Mouse (Mus musculus): ENCODE results near the gene Ezh2. TPM values are rescaled to one million over a fixed set of nuclear protein-coding genes. Genes with fewer than 3 reads are reported as not detected.
"Not testable (repeated sequence)": the region's sequence is repeated elsewhere in the genome, so short reads cannot be mapped to it uniquely, and the experiment has no call there.

Gene Ezh2
- polyA plus RNA-seq, 1 experiment from 2014 or later, result 90.7 TPM

GRCm38 (mm10) chr6:47594141-47594835, 853 bp downstream of the Ezh2 start:
- Histone ChIP-seq H3K4me2 (peak overlapping the region; percentile 85), H3K9me3 (no peaks in the 10 kb centered on the region), H3K27me3 (replicated peaks) (no peaks in the 10 kb centered on the region), H3K27ac (peak overlapping the region; percentile 99), H3K9ac (peak overlapping the region; percentile 96), H3K36me3 (no peaks in the 10 kb centered on the region), H3K4me1 (no peaks in the 10 kb centered on the region), H3K4me3 (replicated peaks) (peak overlapping the region; percentile 96)
- WGBS, result under 1% methylated on average over 69 of the region's 74 CpGs
- peak; percentile 61 for ATAC-seq (ENCODE audit: insufficient read depth, low FRiP score, low read depth)

GRCm38 (mm10) chr6:47593590-47593989, 1.6 kb downstream of the Ezh2 start:
- H3K27ac ChIP-seq, result peak overlapping the region; percentile 99
- H3K4me2 ChIP-seq, result peak overlapping the region; percentile 85
- no peaks in the 10 kb centered on the region for H3K27me3 ChIP-seq (replicated peaks)
- 7% methylated on average over 9 of the region's 9 CpGs for WGBS
- ATAC-seq (ENCODE audit: insufficient read depth, low FRiP score, low read depth), result no peak
- no peaks in the 10 kb centered on the region for H3K4me1 ChIP-seq
- peak overlapping the region; percentile 96 for H3K9ac ChIP-seq
- H3K9me3 ChIP-seq, result no peaks in the 10 kb centered on the region
- peak overlapping the region; percentile 96 for H3K4me3 ChIP-seq (replicated peaks)
- H3K36me3 ChIP-seq, result no peaks in the 10 kb centered on the region

- ATAC-seq (ENCODE audit: insufficient read depth, low FRiP score, low read depth); H3K4me3 ChIP-seq (replicated peaks); H3K4me2 ChIP-seq; H3K9ac ChIP-seq; H3K9me3 ChIP-seq; H3K27me3 ChIP-seq (replicated peaks); H3K36me3 ChIP-seq; H3K27ac ChIP-seq; H3K4me1 ChIP-seq: not testable (repeated sequence)
- WGBS, result 87% methylated on average over 2 of the region's 2 CpGs
These were observed 7.8 kb downstream of the Ezh2 start for GRCm38 (mm10) chr6:47587332-47587731.

GRCm38 (mm10) chr6:47572887-47573286, 22.3 kb downstream of the Ezh2 start:
- Histone ChIP-seq H3K9me3 (no peaks in the 10 kb centered on the region), H3K4me1 (no peaks in the 10 kb centered on the region), H3K27ac (no peak overlapping the region), H3K9ac (no peak overlapping the region), H3K36me3 (peaks cover 23% of the 10 kb centered on the region), H3K4me3 (replicated peaks) (no peak overlapping the region), H3K27me3 (replicated peaks) (no peaks in the 10 kb centered on the region), H3K4me2 (no peak overlapping the region)
- WGBS, result 90% methylated on average over 2 of the region's 2 CpGs
- ATAC-seq (ENCODE audit: insufficient read depth, low FRiP score, low read depth), result no peak

GRCm38 (mm10) chr6:47565326-47566035, 29.7 kb downstream of the Ezh2 start:
- peaks cover 37% of the 10 kb centered on the region for H3K36me3 ChIP-seq
- no peak overlapping the region for H3K4me3 ChIP-seq (replicated peaks)
- no peak; the same call in 1 of the 2 replicates for ATAC-seq (ENCODE audit: insufficient read depth, low FRiP score, low read depth)

GRCm38 (mm10) chr6:47561426-47561825, 33.7 kb downstream of the Ezh2 start:
- H3K27me3 ChIP-seq (replicated peaks), result no peaks in the 10 kb centered on the region
- H3K27ac ChIP-seq, result no peak overlapping the region
- H3K36me3 ChIP-seq, result peaks cover 10% of the 10 kb centered on the region; the same call in 1 of the 2 replicates
- H3K4me3 ChIP-seq (replicated peaks), result no peak overlapping the region
- 78% methylated on average over 5 of the region's 5 CpGs for WGBS
- H3K4me1 ChIP-seq, result no peaks in the 10 kb centered on the region
- no peak overlapping the region for H3K4me2 ChIP-seq
- no peak for ATAC-seq (ENCODE audit: insufficient read depth, low FRiP score, low read depth)
- no peaks in the 10 kb centered on the region for H3K9me3 ChIP-seq
- H3K9ac ChIP-seq, result no peak overlapping the region

More at GRCm38 (mm10) chr6:47565326-47566035, 29.7 kb downstream of the Ezh2 start:
- Histone ChIP-seq H3K9ac (no peak overlapping the region), H3K4me2 (no peak overlapping the region), H3K4me1 (no peaks in the 10 kb centered on the region), H3K9me3 (no peaks in the 10 kb centered on the region), H3K27me3 (replicated peaks) (no peaks in the 10 kb centered on the region), H3K27ac (no peak overlapping the region)
- WGBS, result 59% methylated on average over 1 of the region's 1 CpGs

- peaks cover 8% of the 10 kb centered on the region; the same call in 1 of the 2 replicates for H3K36me3 ChIP-seq
- H3K4me1 ChIP-seq, result no peaks in the 10 kb centered on the region
- 66% methylated on average over 2 of the region's 2 CpGs for WGBS
- H3K4me2 ChIP-seq, result no peak overlapping the region
- no peaks in the 10 kb centered on the region for H3K9me3 ChIP-seq
- H3K9ac ChIP-seq, result no peak overlapping the region
- no peak overlapping the region for H3K27ac ChIP-seq
- no peak for ATAC-seq (ENCODE audit: insufficient read depth, low FRiP score, low read depth)
- no peak overlapping the region for H3K4me3 ChIP-seq (replicated peaks)
- H3K27me3 ChIP-seq (replicated peaks), result no peaks in the 10 kb centered on the region
These were observed 34.3 kb downstream of the Ezh2 start for GRCm38 (mm10) chr6:47560846-47561245.

GRCm38 (mm10) chr6:47560407-47560806, 34.7 kb downstream of the Ezh2 start:
- no peaks in the 10 kb centered on the region for H3K27me3 ChIP-seq (replicated peaks)
- no peak overlapping the region for H3K4me3 ChIP-seq (replicated peaks)
- H3K36me3 ChIP-seq, result peaks cover 6% of the 10 kb centered on the region
- no peak overlapping the region for H3K27ac ChIP-seq
- H3K9ac ChIP-seq, result no peak overlapping the region
- ATAC-seq (ENCODE audit: insufficient read depth, low FRiP score, low read depth), result no peak
- H3K4me1 ChIP-seq, result no peaks in the 10 kb centered on the region
- H3K4me2 ChIP-seq, result no peak overlapping the region
- no peaks in the 10 kb centered on the region for H3K9me3 ChIP-seq

- H3K36me3 ChIP-seq, result peaks cover 8% of the 10 kb centered on the region
- no peaks in the 10 kb centered on the region for H3K9me3 ChIP-seq
- no peaks in the 10 kb centered on the region for H3K4me1 ChIP-seq
- 89% methylated on average over 2 of the region's 2 CpGs for WGBS
- ATAC-seq (ENCODE audit: insufficient read depth, low FRiP score, low read depth), result no peak
- H3K27ac ChIP-seq, result no peak overlapping the region
- no peak overlapping the region for H3K9ac ChIP-seq
- no peak overlapping the region for H3K4me2 ChIP-seq
- H3K4me3 ChIP-seq (replicated peaks), result no peak overlapping the region
- H3K27me3 ChIP-seq (replicated peaks), result no peaks in the 10 kb centered on the region
These were observed 35.9 kb downstream of the Ezh2 start for GRCm38 (mm10) chr6:47559287-47559686.

- Histone ChIP-seq H3K36me3 (peaks cover 27% of the 10 kb centered on the region), H3K4me2 (no peak overlapping the region), H3K4me3 (replicated peaks) (no peak overlapping the region), H3K9me3 (no peaks in the 10 kb centered on the region), H3K9ac (no peak overlapping the region), H3K27me3 (replicated peaks) (no peaks in the 10 kb centered on the region), H3K4me1 (no peaks in the 10 kb centered on the region), H3K27ac (no peak overlapping the region)
- WGBS, result 79% methylated on average over 4 of the region's 4 CpGs
- no peak for ATAC-seq (ENCODE audit: insufficient read depth, low FRiP score, low read depth)
These were observed 42.9 kb downstream of the Ezh2 start for GRCm38 (mm10) chr6:47552280-47552679.

GRCm38 (mm10) chr6:47535333-47535732, 59.8 kb downstream of the Ezh2 start:
- Histone ChIP-seq H3K4me2 (no peak overlapping the region), H3K4me3 (replicated peaks) (no peak overlapping the region), H3K36me3 (peaks cover 24% of the 10 kb centered on the region), H3K9ac (no peak overlapping the region), H3K4me1 (no peaks in the 10 kb centered on the region), H3K27ac (no peak overlapping the region), H3K9me3 (no peaks in the 10 kb centered on the region), H3K27me3 (replicated peaks) (no peaks in the 10 kb centered on the region)
- ATAC-seq (ENCODE audit: insufficient read depth, low FRiP score, low read depth), result no peak
- WGBS, result 88% methylated on average over 5 of the region's 5 CpGs

- Histone ChIP-seq H3K36me3 (peaks cover 28% of the 10 kb centered on the region), H3K9ac (no peak overlapping the region), H3K4me2 (no peak overlapping the region), H3K9me3 (no peaks in the 10 kb centered on the region), H3K4me3 (replicated peaks) (no peak overlapping the region), H3K27ac (no peak overlapping the region), H3K4me1 (no peaks in the 10 kb centered on the region), H3K27me3 (replicated peaks) (no peaks in the 10 kb centered on the region)
- 65% methylated on average over 1 of the region's 1 CpGs for WGBS
- ATAC-seq (ENCODE audit: insufficient read depth, low FRiP score, low read depth), result no peak
These were observed 62.6 kb downstream of the Ezh2 start for GRCm38 (mm10) chr6:47532547-47532946.
